18 mouse cellular contexts compared by ENCODE assay signal in the genomic region with DNA sequence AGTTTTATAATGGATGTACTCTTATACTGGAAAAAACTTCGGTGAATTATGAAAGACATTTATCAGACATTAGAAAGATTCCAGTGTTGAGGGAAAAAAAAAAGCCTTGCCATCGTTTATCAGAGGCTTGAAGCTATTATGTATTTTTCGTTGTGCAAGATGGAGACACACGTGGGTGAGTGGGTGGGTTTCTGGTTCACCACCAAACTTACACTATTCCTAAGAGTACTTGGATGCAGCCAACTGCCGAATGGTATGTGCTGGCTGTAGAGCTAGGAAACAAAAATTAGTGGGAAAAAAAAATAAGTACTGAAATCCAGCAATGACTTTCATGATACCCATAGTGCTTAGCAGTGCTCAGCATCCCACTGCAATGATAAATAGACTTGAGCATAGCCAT.
"Had no signal": no experiment of that assay in that cellular context is flagged by ENCODE, and none has a peak within 500 bp of the region (broad histone marks: within the 10 kb centered on the region; RNA-seq: fewer than 3 reads in every experiment).

No protein-coding gene starts in this region.

- H3K4me3 ChIP-seq: midbrain, embryonic 10.5 days; midbrain, embryonic 13.5 days; midbrain, embryonic 15.5 days; myocyte; neural tube, embryonic 13.5 days; neural tube, embryonic 15.5 days had no signal

- DNase-seq: lung, adult 18-20 months; lung, embryonic 14.5 days; lung, postnatal 10 days; lung, postnatal 4 days; retina, postnatal 1 day; right cerebral cortex, adult 18-20 months; right cerebral cortex, postnatal 25 days; right cerebral cortex, postnatal 4 days; spleen, adult 18-20 months; thymus, adult 18-20 months; thymus, postnatal 14 days; thymus, postnatal 36 days had no signal

- H3K27ac ChIP-seq: midbrain, embryonic 10.5 days; midbrain, embryonic 13.5 days; midbrain, embryonic 15.5 days; neural tube, embryonic 13.5 days; neural tube, embryonic 15.5 days had no signal
